Mouse (Mus musculus): ENCODE data around the gene Gtpbp3. TPM values are rescaled to one million over a fixed set of nuclear protein-coding genes. Genes with fewer than 3 reads are reported as not detected.

Gtpbp3 gene
- polyA plus RNA-seq, 1 experiment from 2014 or later = 14.8 TPM

GRCm38 (mm10) chr8:71534263-71534810, 46.4 kb downstream of the Gtpbp3 start:
- Histone ChIP-seq H3K9me3 (replicated peaks; ENCODE audit: control insufficient read depth, low read length) (no peaks in the 10 kb centered on the region), H3K4me3 (replicated peaks; ENCODE audit: low read length) (no peak overlapping the region), H3K9ac (ENCODE audit: low read length) (no peak overlapping the region), H3K4me2 (ENCODE audit: low read depth, low read length) (no peak overlapping the region), H3K4me1 (ENCODE audit: control insufficient read depth, insufficient read depth, low read length) (0 out of 2 replicates have a peak, but pooled peaks cover 5% of the 10 kb centered on the region), H3K27me3 (ENCODE audit: control insufficient read depth, insufficient read depth, low read length) (no peaks in the 10 kb centered on the region), H3K27ac (ENCODE audit: low read length) (no peak overlapping the region), H3K36me3 (ENCODE audit: control insufficient read depth, insufficient read depth, low read length) (no peaks in the 10 kb centered on the region)
- ATAC-seq (ENCODE audit: insufficient read depth, low FRiP score) = no peak
- whole genome bisulfite sequencing = 42% methylated on average over 3 of the region's 3 CpGs

DNA sequence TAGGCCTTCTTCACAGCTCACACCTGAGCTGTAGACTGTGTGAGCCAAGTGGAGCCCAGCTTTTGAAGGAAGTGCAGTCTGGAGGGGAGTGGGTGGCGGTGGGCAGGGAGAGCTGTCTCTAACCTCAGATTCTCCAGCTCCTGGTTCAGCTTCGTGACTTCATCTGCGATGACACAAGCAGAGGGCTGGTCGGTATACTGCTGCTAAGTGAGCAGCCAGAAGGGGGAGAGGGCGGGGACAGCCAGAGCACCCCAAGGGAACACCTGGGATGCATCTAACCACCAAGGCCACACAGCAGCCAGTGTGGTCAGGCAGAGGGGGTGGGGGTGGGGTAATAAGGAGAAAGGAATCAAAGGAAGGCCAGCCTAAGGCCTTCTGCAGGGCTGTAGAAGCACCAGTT, 47.8 kb downstream of the Gtpbp3 start:
- no peak for ATAC-seq (ENCODE audit: insufficient read depth, low FRiP score)
- Histone ChIP-seq H3K4me3 (replicated peaks; ENCODE audit: low read length) (no peak overlapping the region), H3K27ac (ENCODE audit: low read length) (no peak overlapping the region), H3K4me2 (ENCODE audit: low read depth, low read length) (no peak overlapping the region), H3K9me3 (replicated peaks; ENCODE audit: control insufficient read depth, low read length) (no peaks in the 10 kb centered on the region), H3K4me1 (ENCODE audit: control insufficient read depth, insufficient read depth, low read length) (0 out of 2 replicates have a peak, but pooled peaks cover 5% of the 10 kb centered on the region), H3K9ac (ENCODE audit: low read length) (no peak overlapping the region), H3K27me3 (ENCODE audit: control insufficient read depth, insufficient read depth, low read length) (no peaks in the 10 kb centered on the region), H3K36me3 (ENCODE audit: control insufficient read depth, insufficient read depth, low read length) (no peaks in the 10 kb centered on the region)
- 62% methylated on average over 5 of the region's 5 CpGs for WGBS

DNA sequence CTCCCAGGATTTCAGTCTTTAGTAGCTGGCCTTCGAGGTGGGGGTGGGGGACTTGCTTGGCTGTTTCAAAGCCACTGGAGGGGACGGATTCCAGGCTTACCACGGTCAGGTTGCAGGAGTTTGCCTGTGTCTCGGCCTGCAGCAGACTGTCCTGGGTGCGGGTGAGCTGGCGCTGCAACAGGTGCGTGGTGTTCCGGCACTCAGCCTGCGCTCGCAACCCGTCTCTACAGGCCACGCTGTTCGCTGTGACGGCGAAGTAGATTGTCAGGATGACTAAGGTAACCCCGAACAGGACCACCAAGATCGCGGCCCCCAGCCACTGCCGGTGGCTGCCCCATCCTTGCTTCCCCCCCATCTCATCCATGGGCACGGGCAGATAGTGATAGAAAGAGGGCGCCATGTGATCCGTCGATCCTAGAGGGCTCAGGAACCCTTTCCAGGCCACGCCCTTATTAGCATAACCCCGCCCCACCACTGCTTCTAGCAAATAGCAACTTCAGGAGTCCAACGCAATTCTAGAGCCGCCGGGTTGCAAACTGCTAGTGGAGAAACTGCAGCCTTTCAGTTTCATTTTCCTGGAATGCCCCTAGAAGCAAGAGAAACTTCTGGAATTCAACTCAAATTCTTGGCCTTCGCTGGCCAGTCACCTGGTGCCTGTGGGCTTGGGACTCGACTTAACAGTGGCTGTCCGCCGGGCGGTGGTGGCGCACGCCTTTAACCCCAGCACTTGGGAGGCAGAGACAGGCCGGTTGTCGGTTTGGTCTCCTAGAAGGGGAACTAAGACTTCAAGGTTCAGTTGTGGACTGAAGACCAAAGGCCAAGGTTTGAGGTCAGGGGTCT, 49.3 kb downstream of the Gtpbp3 start, which contains the start of gene Bst2:
TSS of gene Bst2 (minus strand) at position 429 of the 840 bp plus-strand sequence.
- peak within 1 kb of the TSS; percentile 51 for H3K4me3 ChIP-seq (replicated peaks; ENCODE audit: low read length)
- 0 out of 2 replicates have a peak, but pooled peaks cover 5% of the 10 kb centered on the region for H3K4me1 ChIP-seq (ENCODE audit: control insufficient read depth, insufficient read depth, low read length)
- ATAC-seq (ENCODE audit: insufficient read depth, low FRiP score) = peak; percentile 90
- H3K36me3 ChIP-seq (ENCODE audit: control insufficient read depth, insufficient read depth, low read length) = no peaks in the 10 kb centered on the region
- H3K27me3 ChIP-seq (ENCODE audit: control insufficient read depth, insufficient read depth, low read length) = no peaks in the 10 kb centered on the region
- H3K9ac ChIP-seq (ENCODE audit: low read length) = peak within 1 kb of the TSS; percentile 68
- peak within 1 kb of the TSS; percentile 54 for H3K27ac ChIP-seq (ENCODE audit: low read length)
- H3K9me3 ChIP-seq (replicated peaks; ENCODE audit: control insufficient read depth, low read length) = no peaks in the 10 kb centered on the region
- peak within 1 kb of the TSS; percentile 66 for H3K4me2 ChIP-seq (ENCODE audit: low read depth, low read length)
- WGBS = 4% methylated on average over 37 of the region's 37 CpGs

- under 1% methylated on average over 55 of the region's 55 CpGs for WGBS
- Histone ChIP-seq H3K27ac (ENCODE audit: low read length) (peak within 1 kb of the TSS; percentile 46; the same call in 1 of the 2 replicates), H3K4me1 (ENCODE audit: control insufficient read depth, insufficient read depth, low read length) (peaks cover 9% of the 10 kb centered on the region; the same call in 1 of the 2 replicates), H3K9ac (ENCODE audit: low read length) (peak within 1 kb of the TSS; percentile 86), H3K36me3 (ENCODE audit: control insufficient read depth, insufficient read depth, low read length) (no peaks in the 10 kb centered on the region), H3K4me2 (ENCODE audit: low read depth, low read length) (peak within 1 kb of the TSS; percentile 90), H3K4me3 (replicated peaks; ENCODE audit: low read length) (peak within 1 kb of the TSS; percentile 93), H3K27me3 (ENCODE audit: control insufficient read depth, insufficient read depth, low read length) (no peaks in the 10 kb centered on the region), H3K9me3 (replicated peaks; ENCODE audit: control insufficient read depth, low read length) (no peaks in the 10 kb centered on the region)
- peak; percentile 97 for ATAC-seq (ENCODE audit: insufficient read depth, low FRiP score)
Measured at GRCm38 (mm10) chr8:71542632-71543343, 54.9 kb downstream of the Gtpbp3 start, which contains the start of gene Mvb12a. Gene Mvb12a, plus strand, starts transcription at chr8:71542922.

DNA sequence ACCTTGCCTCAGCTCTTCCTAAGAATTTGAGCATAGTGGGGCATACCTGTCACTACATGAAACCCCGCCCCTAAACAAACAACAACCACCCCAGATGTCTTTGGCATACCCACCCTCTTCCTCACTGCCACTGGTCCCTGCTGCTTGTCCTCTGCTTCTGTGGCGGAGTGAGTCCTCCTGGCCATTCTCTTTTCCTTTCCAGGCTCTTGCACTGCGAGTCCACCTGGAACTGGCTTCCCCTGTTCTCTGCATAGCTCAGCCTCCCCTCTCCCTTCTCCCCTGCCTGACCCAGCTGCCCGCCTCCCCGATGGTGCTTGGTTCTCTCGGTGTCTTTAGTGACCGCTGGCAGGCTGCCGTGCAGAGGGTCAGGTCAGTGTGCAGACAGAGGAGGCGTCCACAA, 55.9 kb downstream of the Gtpbp3 start:
- Histone ChIP-seq H3K4me2 (ENCODE audit: low read depth, low read length) (peak overlapping the region; percentile 90), H3K9me3 (replicated peaks; ENCODE audit: control insufficient read depth, low read length) (no peaks in the 10 kb centered on the region), H3K27me3 (ENCODE audit: control insufficient read depth, insufficient read depth, low read length) (no peaks in the 10 kb centered on the region), H3K27ac (ENCODE audit: low read length) (no peak overlapping the region), H3K36me3 (ENCODE audit: control insufficient read depth, insufficient read depth, low read length) (no peaks in the 10 kb centered on the region), H3K4me1 (ENCODE audit: control insufficient read depth, insufficient read depth, low read length) (peaks cover 7% of the 10 kb centered on the region; the same call in 1 of the 2 replicates), H3K4me3 (replicated peaks; ENCODE audit: low read length) (peak overlapping the region; percentile 93), H3K9ac (ENCODE audit: low read length) (peak overlapping the region; percentile 86)
- 82% methylated on average over 9 of the region's 9 CpGs for WGBS
- ATAC-seq (ENCODE audit: insufficient read depth, low FRiP score) = no peak

- no peaks in the 10 kb centered on the region for H3K27me3 ChIP-seq (ENCODE audit: control insufficient read depth, insufficient read depth, low read length)
- no peak overlapping the region for H3K4me2 ChIP-seq (ENCODE audit: low read depth, low read length)
- no peak overlapping the region for H3K27ac ChIP-seq (ENCODE audit: low read length)
- no peak overlapping the region for H3K9ac ChIP-seq (ENCODE audit: low read length)
- no peak overlapping the region for H3K4me3 ChIP-seq (replicated peaks; ENCODE audit: low read length)
- ATAC-seq (ENCODE audit: insufficient read depth, low FRiP score) = no peak
- H3K4me1 ChIP-seq (ENCODE audit: control insufficient read depth, insufficient read depth, low read length) = peaks cover 7% of the 10 kb centered on the region; the same call in 1 of the 2 replicates
- 88% methylated on average over 11 of the region's 11 CpGs for WGBS
- H3K9me3 ChIP-seq (replicated peaks; ENCODE audit: control insufficient read depth, low read length) = no peaks in the 10 kb centered on the region
- H3K36me3 ChIP-seq (ENCODE audit: control insufficient read depth, insufficient read depth, low read length) = no peaks in the 10 kb centered on the region
Measured at GRCm38 (mm10) chr8:71545053-71545452, 57.1 kb downstream of the Gtpbp3 start.

DNA sequence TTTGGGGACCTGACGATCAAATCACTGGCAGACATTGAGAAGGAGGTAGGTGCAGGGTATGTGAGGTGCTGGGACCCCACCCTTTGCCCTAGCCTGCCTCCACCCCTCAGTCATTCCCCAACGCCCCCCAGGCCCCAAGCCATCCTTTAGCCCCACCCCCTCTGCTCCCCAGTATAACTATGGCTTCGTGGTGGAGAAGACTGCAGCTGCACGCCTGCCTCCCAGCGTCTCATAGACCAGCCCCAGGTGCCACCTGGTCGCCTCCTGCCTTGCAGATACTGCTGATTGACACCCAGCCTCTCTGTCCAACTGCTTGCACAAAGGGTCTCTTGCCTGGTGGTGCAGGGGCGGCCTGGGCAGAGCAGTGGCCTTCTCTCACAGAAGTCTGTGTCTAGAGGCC, 59.7 kb downstream of the Gtpbp3 start:
- H3K4me1 ChIP-seq (ENCODE audit: control insufficient read depth, insufficient read depth, low read length) = peaks cover 10% of the 10 kb centered on the region; the same call in 1 of the 2 replicates
- no peak overlapping the region for H3K4me2 ChIP-seq (ENCODE audit: low read depth, low read length)
- no peaks in the 10 kb centered on the region for H3K36me3 ChIP-seq (ENCODE audit: control insufficient read depth, insufficient read depth, low read length)
- no peaks in the 10 kb centered on the region for H3K27me3 ChIP-seq (ENCODE audit: control insufficient read depth, insufficient read depth, low read length)
- WGBS = 87% methylated on average over 7 of the region's 7 CpGs
- no peak overlapping the region for H3K9ac ChIP-seq (ENCODE audit: low read length)
- H3K9me3 ChIP-seq (replicated peaks; ENCODE audit: control insufficient read depth, low read length) = no peaks in the 10 kb centered on the region
- no peak overlapping the region for H3K27ac ChIP-seq (ENCODE audit: low read length)
- ATAC-seq (ENCODE audit: insufficient read depth, low FRiP score) = no peak
- no peak overlapping the region for H3K4me3 ChIP-seq (replicated peaks; ENCODE audit: low read length)

Data from stomach, embryonic 16.5 days (tissue).